Mouse (Mus musculus) midbrain, embryonic 14.5 days (tissue): Measurements from ENCODE around the gene Slc46a1. TPM values are rescaled to one million over a fixed set of nuclear protein-coding genes. Genes with fewer than 3 reads are reported as not detected.

Experiments used
- ATAC-seq: fragments of 200-750 bp; cut with Nextera tagmentation; 2 replicates; pipeline ENCODE4 v1.8.0; 2017; ENCODE audit warnings: moderate number of reproducible peaks, moderate library complexity; ENCODE audit not compliant: low FRiP score, low TSS enrichment
- DNase-seq: peaks from one replicate; pipeline ENCODE4 v3.0.0-alpha.2; 2015
- H3K27ac ChIP-seq: fragments of 300-500 bp; sonication (generic); replicated peaks from 2 replicates; pipeline ENCODE4 v1.5.1; 2014; ENCODE audit warnings: mild to moderate bottlenecking, low read depth, low read length, moderate library complexity
- H3K27me3 ChIP-seq: fragments of 300-500 bp; sonication (generic); 2 replicates; pipeline ENCODE4 v1.6.1; 2014; ENCODE audit warnings: low read length, control low read depth, mixed read lengths; ENCODE audit not compliant: control insufficient read depth, insufficient read depth
- H3K36me3 ChIP-seq: fragments of 300-500 bp; sonication (generic); 2 replicates; pipeline ENCODE4 v1.6.1; 2014; ENCODE audit warnings: low read length, control low read depth; ENCODE audit not compliant: control insufficient read depth, insufficient read depth
- H3K4me1 ChIP-seq: fragments of 300-500 bp; sonication (generic); 2 replicates; pipeline ENCODE4 v1.6.1; 2014; ENCODE audit warnings: mild to moderate bottlenecking, antibody characterized with exemption, low read length, control low read depth; ENCODE audit not compliant: control insufficient read depth, insufficient read depth
- H3K4me2 ChIP-seq: fragments of 300-500 bp; sonication (generic); 2 replicates; pipeline ENCODE4 v1.6.1; 2014; ENCODE audit warnings: mild to moderate bottlenecking, low read length, moderate library complexity
- H3K4me3 ChIP-seq: fragments of 300-500 bp; sonication (generic); replicated peaks from 2 replicates; pipeline ENCODE4 v1.5.1; 2014; ENCODE audit warnings: low read depth, low read length
- H3K9ac ChIP-seq: fragments of 300-500 bp; sonication (generic); replicated peaks from 2 replicates; pipeline ENCODE4 v1.6.1; 2014; ENCODE audit warnings: mild to moderate bottlenecking, low read length, moderate library complexity
- H3K9me3 ChIP-seq: fragments of 300-500 bp; sonication (generic); 2 replicates; pipeline ENCODE4 v1.6.1; 2016; ENCODE audit warnings: low read length, control low read depth, mixed read lengths; ENCODE audit not compliant: control insufficient read depth
- WGBS: fragments of 180-500 bp; shearing (Covaris S2); extraction: QIAGEN DNeasy Blood & Tissue Kit; methylation state at CpG from one replicate; pipeline ENCODE4 v1.1.7; 2014; 5-methylcytosine and 5-hydroxymethylcytosine counted together
- polyA plus RNA-seq: library from polyadenylated mRNA; unstranded; fragments of >200 nt; fragmentation: Nextera tagmentation; extraction: Ambion mirVana; gene quantifications from 2 replicates; pipeline ENCODE4 v1.2.1, GENCODE M21; 2014

Slc46a1 gene
- polyA plus RNA-seq, 1 experiment from 2014 or later = 21.4 TPM

DNA sequence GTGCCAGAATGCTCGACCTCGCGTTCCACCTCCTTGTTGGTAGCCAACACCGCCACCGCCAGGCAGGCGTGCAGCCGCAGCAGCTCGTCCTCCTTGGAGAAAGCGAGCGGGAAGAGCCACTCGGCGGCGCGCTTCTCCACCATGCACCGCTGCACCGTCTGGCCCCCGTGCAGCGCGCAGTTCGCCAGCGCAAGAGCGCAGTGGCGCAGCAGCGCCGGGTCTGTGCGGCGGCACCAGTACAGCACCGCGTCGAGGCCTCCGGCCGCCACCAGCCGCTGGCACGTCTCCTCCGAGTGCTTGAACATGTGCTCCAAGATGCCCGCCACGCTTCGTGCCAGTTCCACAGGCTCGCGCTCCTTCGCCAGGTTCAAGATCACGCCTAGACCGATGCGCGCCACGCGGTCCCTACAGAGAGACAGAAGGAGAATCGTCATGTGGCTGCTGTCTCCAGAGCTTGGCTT is 25.3 kb downstream of the Slc46a1 start:
- WGBS = 8% methylated on average over 48 of the region's 48 CpGs
- ATAC-seq (peak; percentile 34; the same call in 1 of the 2 replicates), DNase-seq (peak; percentile 80)
- peak overlapping the region; percentile 24 for H3K4me3 ChIP-seq
- H3K36me3 ChIP-seq = peaks cover 39% of the 10 kb centered on the region
- peaks cover 26% of the 10 kb centered on the region for H3K4me1 ChIP-seq
- peaks cover 18% of the 10 kb centered on the region; the same call in 1 of the 2 replicates for H3K27me3 ChIP-seq
- peak overlapping the region; percentile 37; the same call in 1 of the 2 replicates for H3K9ac ChIP-seq
- H3K9me3 ChIP-seq = no peaks in the 10 kb centered on the region
- 0 out of 2 replicates have a peak overlapping the region, but pooled peaks have one; percentile 37 for H3K27ac ChIP-seq
- H3K4me2 ChIP-seq = peak overlapping the region; percentile 50

GRCm38 (mm10) chr11:78495904-78496303 is 30.4 kb downstream of the Slc46a1 start:
- WGBS = 7% methylated on average over 6 of the region's 6 CpGs
- Histone ChIP-seq H3K9ac (peak overlapping the region; percentile 89), H3K4me3 (peak overlapping the region; percentile 91), H3K4me1 (peaks cover 30% of the 10 kb centered on the region), H3K9me3 (no peaks in the 10 kb centered on the region), H3K4me2 (peak overlapping the region; percentile 75), H3K27me3 (peaks cover 13% of the 10 kb centered on the region; the same call in 1 of the 2 replicates), H3K36me3 (0 out of 2 replicates have a peak, but pooled peaks cover 3% of the 10 kb centered on the region), H3K27ac (no peak overlapping the region)
- ATAC-seq = no peak
- peak; percentile 43 for DNase-seq

DNA sequence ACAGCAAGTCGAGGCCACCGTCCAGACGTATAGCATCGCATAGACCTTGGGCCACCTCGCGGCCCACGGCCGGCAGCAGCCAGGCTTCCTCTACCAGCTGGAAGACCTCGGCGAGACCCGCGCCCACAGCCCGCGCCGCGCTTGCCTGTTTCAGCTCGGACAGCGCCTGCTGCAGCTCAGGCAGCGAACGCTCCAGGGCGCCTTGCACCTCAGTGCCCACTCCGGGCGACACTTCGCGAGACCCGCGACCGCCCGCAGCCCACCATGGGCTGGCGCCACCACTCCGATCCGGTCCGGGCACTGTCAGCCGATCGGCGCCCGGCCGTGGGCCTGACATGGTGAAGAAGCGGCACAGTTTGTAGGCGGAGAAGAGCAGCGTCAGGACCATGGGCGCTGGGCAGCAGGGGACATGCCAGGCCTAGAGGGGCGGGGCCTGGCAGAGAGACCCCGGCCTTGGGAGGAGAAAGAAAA is 31.6 kb downstream of the Slc46a1 start:
- WGBS = 0% methylated on average over 44 of the region's 44 CpGs

GRCm38 (mm10) chr11:78497544-78498522 is 32.3 kb downstream of the Slc46a1 start, which contains the start of gene Sarm1:
Sarm1 (minus strand) TSS chr11:78497754.
- Histone ChIP-seq H3K27ac (peak within 1 kb of the TSS; percentile 93), H3K27me3 (0 out of 2 replicates have a peak, but pooled peaks cover 5% of the 10 kb centered on the region), H3K4me3 (peak within 1 kb of the TSS; percentile 91), H3K9ac (peak within 1 kb of the TSS; percentile 89), H3K36me3 (no peaks in the 10 kb centered on the region), H3K9me3 (no peaks in the 10 kb centered on the region), H3K4me1 (peaks cover 29% of the 10 kb centered on the region), H3K4me2 (peak within 1 kb of the TSS; percentile 75)
- ATAC-seq (peak; percentile 96), DNase-seq (peak; percentile 99)
- WGBS = 2% methylated on average over 36 of the region's 36 CpGs

More for the DNA sequence above, 31.6 kb downstream of the Slc46a1 start:
- Histone ChIP-seq H3K4me1 (peaks cover 29% of the 10 kb centered on the region), H3K9me3 (no peaks in the 10 kb centered on the region), H3K9ac (peak overlapping the region; percentile 89), H3K4me2 (peak overlapping the region; percentile 75), H3K27ac (peak overlapping the region; percentile 93), H3K27me3 (0 out of 2 replicates have a peak, but pooled peaks cover 5% of the 10 kb centered on the region), H3K36me3 (0 out of 2 replicates have a peak, but pooled peaks cover 3% of the 10 kb centered on the region), H3K4me3 (peak overlapping the region; percentile 91)
- ATAC-seq = peak; percentile 78
- peak; percentile 82 for DNase-seq

DNA sequence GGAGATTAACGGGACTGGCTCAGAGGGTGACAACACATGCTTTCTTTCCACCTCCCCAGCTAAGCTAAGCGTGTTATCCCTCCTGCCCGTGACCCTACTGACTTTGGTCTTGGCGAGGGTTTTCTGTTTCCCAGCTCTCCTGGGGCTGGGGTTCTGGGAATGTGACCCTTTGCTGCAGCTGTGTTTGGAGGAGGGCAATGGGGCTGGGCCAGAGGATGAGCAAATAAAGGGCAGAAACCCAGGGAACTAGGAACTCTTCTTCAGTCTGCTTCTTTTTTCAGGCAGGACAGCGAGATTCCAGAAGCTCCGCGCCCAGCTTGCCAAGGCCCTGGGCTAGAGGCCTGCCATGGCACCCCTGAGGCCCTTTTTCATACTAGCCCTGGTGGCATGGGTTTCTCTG is 33.5 kb downstream of the Slc46a1 start, which contains the start of gene Vtn:
TSS of gene Vtn (plus strand) at position 88 of the 400 bp plus-strand sequence.
- Histone ChIP-seq H3K4me1 (peaks cover 28% of the 10 kb centered on the region), H3K9ac (peak within 1 kb of the TSS; percentile 57), H3K4me2 (peak within 1 kb of the TSS; percentile 75), H3K9me3 (no peaks in the 10 kb centered on the region), H3K4me3 (peak within 1 kb of the TSS; percentile 91), H3K36me3 (no peaks in the 10 kb centered on the region), H3K27me3 (0 out of 2 replicates have a peak, but pooled peaks cover 5% of the 10 kb centered on the region), H3K27ac (peak within 1 kb of the TSS; percentile 93)
- 45% methylated on average over 7 of the region's 7 CpGs for WGBS
- DNase-seq (no peak), ATAC-seq (no peak)

DNA sequence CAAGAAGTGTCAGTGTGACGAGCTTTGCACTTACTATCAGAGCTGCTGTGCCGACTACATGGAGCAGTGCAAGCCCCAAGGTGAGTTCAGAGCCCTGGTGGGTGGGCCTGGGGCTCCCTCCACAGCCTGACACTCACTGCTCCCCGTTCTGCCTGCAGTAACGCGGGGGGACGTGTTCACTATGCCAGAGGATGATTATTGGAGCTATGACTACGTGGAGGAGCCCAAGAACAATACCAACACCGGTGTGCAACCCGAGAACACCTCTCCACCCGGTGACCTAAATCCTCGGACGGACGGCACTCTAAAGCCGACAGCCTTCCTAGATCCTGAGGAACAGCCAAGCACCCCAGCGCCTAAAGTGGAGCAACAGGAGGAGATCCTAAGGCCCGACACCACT is 34.0 kb downstream of the Slc46a1 start:
- DNase-seq (no peak), ATAC-seq (no peak)
- H3K27me3 ChIP-seq = 0 out of 2 replicates have a peak, but pooled peaks cover 5% of the 10 kb centered on the region
- H3K4me2 ChIP-seq = no peak overlapping the region
- H3K4me3 ChIP-seq = no peak overlapping the region
- no peaks in the 10 kb centered on the region for H3K36me3 ChIP-seq
- H3K27ac ChIP-seq = no peak overlapping the region
- H3K9me3 ChIP-seq = no peaks in the 10 kb centered on the region
- H3K9ac ChIP-seq = no peak overlapping the region; the same call in 1 of the 2 replicates
- H3K4me1 ChIP-seq = peaks cover 23% of the 10 kb centered on the region
- 47% methylated on average over 16 of the region's 16 CpGs for WGBS

DNA sequence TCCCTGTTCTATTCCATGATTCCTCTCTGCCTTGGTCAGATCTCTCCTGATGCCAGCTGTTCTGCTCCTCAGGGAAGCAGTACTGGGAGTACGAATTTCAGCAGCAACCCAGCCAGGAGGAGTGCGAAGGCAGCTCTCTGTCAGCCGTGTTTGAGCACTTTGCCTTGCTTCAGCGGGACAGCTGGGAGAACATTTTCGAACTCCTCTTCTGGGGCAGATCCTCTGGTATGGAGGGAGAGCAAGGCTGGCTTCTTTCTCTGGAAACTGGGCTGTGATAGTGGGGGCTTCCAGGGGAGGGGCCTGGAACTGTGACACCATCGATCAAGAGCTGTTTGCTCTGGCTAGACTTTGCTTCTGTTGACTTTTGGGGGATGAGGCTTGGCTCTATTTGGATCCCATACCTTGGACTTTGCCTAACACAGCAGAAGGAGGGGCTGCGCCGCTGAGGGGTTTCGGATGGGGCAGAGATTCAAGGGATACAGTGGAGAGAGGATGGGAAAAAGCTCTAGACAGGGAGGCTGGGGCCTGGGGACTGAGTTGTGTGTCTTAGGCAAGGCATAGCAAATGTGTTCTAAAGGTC is 35.2 kb downstream of the Slc46a1 start:
- H3K9me3 ChIP-seq = no peaks in the 10 kb centered on the region
- no peak overlapping the region for H3K4me3 ChIP-seq
- H3K4me1 ChIP-seq = peaks cover 11% of the 10 kb centered on the region
- 0 out of 2 replicates have a peak, but pooled peaks cover 5% of the 10 kb centered on the region for H3K27me3 ChIP-seq
- no peak overlapping the region for H3K27ac ChIP-seq
- 0 out of 2 replicates have a peak, but pooled peaks cover 5% of the 10 kb centered on the region for H3K36me3 ChIP-seq
- H3K9ac ChIP-seq = no peak overlapping the region; the same call in 1 of the 2 replicates
- DNase-seq (no peak), ATAC-seq (no peak)
- no peak overlapping the region for H3K4me2 ChIP-seq
- 80% methylated on average over 9 of the region's 9 CpGs for WGBS

DNA sequence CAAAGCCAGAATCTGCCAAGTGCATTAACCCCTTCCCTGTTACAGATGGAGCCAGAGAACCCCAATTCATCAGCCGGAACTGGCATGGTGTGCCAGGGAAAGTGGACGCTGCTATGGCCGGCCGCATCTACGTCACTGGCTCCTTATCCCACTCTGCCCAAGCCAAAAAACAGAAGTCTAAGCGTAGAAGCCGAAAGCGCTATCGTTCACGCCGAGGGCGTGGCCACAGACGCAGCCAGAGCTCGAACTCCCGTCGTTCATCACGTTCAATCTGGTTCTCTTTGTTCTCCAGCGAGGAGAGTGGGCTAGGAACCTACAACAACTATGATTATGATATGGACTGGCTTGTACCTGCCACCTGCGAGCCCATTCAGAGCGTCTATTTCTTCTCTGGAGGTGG is 36.0 kb downstream of the Slc46a1 start:
- H3K9me3 ChIP-seq = no peaks in the 10 kb centered on the region
- ATAC-seq = no peak
- peaks cover 3% of the 10 kb centered on the region; the same call in 1 of the 2 replicates for H3K4me1 ChIP-seq
- H3K4me2 ChIP-seq = no peak overlapping the region
- no peak overlapping the region for H3K4me3 ChIP-seq
- H3K36me3 ChIP-seq = peaks cover 9% of the 10 kb centered on the region
- 0 out of 2 replicates have a peak, but pooled peaks cover 5% of the 10 kb centered on the region for H3K27me3 ChIP-seq
- no peak overlapping the region for H3K9ac ChIP-seq
- H3K27ac ChIP-seq = no peak overlapping the region
- DNase-seq = no peak
- 84% methylated on average over 20 of the region's 20 CpGs for WGBS
